Mouse (Mus musculus) spleen, adult 2 months (tissue): ENCODE data around the gene Klf6.

ENCODE experiments used
- CTCF ChIP-seq: fragments of 200-500 bp; IDR thresholded peaks from 2 replicates; pipeline ENCODE4 v1.5.1; 2011; ENCODE audit warnings: mild to moderate bottlenecking, inconsistent platforms; ENCODE audit not compliant: insufficient read depth, insufficient read length, insufficient replicate concordance; ENCODE audit errors: extremely low read depth
- POLR2A ChIP-seq: fragments of 200-500 bp; IDR thresholded peaks from 2 replicates; pipeline ENCODE4 v1.6.1; 2011; ENCODE audit warnings: low read depth, low read length, inconsistent platforms

DNA sequence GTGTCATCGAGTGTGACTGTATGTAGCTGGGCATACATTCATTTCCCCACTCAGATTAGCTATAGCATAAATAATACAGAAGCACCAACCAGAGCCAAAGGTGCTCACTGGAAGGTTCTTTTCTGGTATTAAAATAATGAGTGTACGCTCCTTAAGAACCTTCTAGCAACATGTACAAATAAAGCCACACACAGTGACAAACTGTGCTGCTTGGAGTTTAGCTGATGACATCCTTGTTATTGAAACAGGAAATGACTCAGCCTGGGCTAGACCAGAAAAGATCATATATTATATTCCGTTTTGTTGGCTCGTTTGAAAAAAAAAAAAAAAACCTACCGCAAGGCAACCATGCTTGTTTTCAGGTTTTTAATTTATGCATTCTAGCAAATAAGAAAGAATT lies 15.7 kb upstream of the Klf6 start:
- TF ChIP-seq POLR2A, result no peak
- TF ChIP-seq CTCF, result no peak
